Mouse (Mus musculus): Measurements from ENCODE around the gene Mgat4a.

DNA sequence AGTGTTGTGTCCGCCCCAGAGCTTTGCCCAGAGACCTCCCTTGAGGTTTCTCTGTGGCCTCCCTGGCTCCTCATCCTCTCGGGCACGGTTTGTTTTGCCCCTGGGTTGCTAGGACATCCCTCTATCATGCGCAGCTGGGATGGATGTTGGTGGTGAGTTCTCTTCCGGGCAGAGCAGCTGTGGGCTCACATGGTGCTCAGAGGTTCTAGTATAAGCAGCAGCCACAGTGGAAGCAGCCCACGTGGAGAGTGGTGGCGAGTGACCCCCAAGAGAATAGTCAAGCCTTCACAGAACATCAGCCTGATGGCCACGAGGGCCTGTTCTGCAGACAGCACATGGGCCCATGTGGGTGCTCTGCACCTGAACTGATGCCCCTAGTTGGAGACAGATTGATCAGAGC lies 133.6 kb downstream of the Mgat4a start:
- TF ChIP-seq CTCF (IDR thresholded peaks at IDR 0.05) = no peak
- TF ChIP-seq POLR2A (IDR thresholded peaks at IDR 0.05; ENCODE audit: insufficient read depth, low read depth, low read length) = no peak
- TF ChIP-seq EP300 (IDR thresholded peaks at IDR 0.05; ENCODE audit: insufficient read depth, low read depth, low read length) = no peak
